Mouse (Mus musculus) embryo, embryonic 10.5 days (tissue): ENCODE data around the gene Olfr1367.

Experiments
- DNase-seq: peaks from one replicate; pipeline ENCODE4 v3.0.0-alpha.2; 2015; ENCODE audit warnings: low spot score

The Olfr1367 gene

GRCm38 (mm10) chr13:21346610-21347009 is at the start of gene Olfr1367:
Gene Olfr1367 (plus strand): TSS chr13:21346910.
- DNase-seq: no peak

DNA sequence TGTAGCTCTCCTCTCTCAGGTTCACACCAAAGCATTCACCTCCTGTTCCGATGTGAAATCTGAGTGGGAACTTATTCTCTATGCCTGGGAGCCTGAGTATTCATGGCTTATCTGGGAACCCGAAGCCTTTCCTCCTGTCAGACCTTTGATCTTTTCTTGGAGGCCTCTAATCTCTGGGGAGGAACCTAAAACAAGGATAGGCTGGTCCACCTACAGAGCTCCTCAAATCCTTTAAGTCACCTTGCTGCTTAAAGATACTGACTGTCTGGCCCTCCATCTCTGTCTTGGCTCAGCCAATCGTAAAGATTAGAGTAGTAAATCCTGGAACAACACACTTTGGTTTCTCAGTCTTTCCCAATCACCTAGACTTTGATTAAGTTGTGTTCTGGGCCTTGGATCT is 48.2 kb upstream of the Olfr1367 start:
- DNase-seq: no peak

GRCm38 (mm10) chr13:21304483-21305066 is 42.1 kb upstream of the Olfr1367 start:
- peak; percentile 46 for DNase-seq

GRCm38 (mm10) chr13:21309788-21310187 is 36.9 kb upstream of the Olfr1367 start:
- DNase-seq: no peak

GRCm38 (mm10) chr13:21311926-21312325 is 34.8 kb upstream of the Olfr1367 start, which contains the start of gene Gpx6:
Gene Gpx6 (plus strand): TSS chr13:21312125.
- no peak for DNase-seq

DNA sequence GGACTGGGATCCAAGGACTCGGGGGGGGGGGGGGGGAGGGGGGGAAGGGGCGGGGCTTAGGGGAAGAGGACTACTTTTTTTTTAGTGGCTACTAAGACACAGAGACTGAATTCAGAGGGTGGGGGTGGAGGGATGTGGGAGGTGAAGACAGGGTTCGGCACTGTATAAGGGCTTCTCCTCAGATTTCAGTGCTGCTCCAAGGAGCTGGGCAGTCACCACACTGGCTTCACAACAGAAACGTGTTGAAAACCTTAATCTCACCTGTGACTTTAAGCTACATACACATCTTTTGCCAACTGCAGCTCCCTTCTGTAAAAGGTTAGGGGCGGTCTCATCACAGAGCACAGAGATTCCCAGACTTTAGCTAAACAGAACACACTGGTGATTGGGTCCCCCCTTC is 33.9 kb upstream of the Olfr1367 start:
- no peak for DNase-seq

- no peak for DNase-seq
Measured at GRCm38 (mm10) chr13:21313903-21314302, 32.8 kb upstream of the Olfr1367 start.

GRCm38 (mm10) chr13:21320262-21320661 is 26.4 kb upstream of the Olfr1367 start:
- no peak for DNase-seq

- peak; percentile 68 for DNase-seq
Measured at GRCm38 (mm10) chr13:21321890-21322494, 24.7 kb upstream of the Olfr1367 start.

- DNase-seq: peak; percentile 91
Measured at GRCm38 (mm10) chr13:21322509-21323375, 24.0 kb upstream of the Olfr1367 start.

DNA sequence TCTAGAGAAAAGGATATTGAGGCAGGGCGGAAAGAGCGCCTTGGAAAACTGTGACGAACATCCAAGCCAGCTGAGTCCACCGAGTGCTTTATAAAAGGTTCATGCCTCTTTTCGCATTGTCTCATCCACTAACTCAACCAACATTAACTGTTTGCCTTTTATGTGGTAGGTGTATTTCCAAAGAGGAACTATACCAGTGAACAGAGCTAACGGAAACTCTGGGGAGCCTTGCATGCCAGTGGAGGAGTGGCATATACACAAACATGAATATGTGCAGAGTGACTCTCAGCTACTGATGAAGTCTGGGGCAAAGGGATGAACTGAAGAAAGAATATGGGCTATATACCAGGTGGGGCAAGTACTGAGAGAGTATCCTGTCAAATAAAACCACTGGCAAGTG is 23.3 kb upstream of the Olfr1367 start:
- DNase-seq: no peak

GRCm38 (mm10) chr13:21326191-21326590 is 20.5 kb upstream of the Olfr1367 start:
- peak; percentile 88 for DNase-seq

DNA sequence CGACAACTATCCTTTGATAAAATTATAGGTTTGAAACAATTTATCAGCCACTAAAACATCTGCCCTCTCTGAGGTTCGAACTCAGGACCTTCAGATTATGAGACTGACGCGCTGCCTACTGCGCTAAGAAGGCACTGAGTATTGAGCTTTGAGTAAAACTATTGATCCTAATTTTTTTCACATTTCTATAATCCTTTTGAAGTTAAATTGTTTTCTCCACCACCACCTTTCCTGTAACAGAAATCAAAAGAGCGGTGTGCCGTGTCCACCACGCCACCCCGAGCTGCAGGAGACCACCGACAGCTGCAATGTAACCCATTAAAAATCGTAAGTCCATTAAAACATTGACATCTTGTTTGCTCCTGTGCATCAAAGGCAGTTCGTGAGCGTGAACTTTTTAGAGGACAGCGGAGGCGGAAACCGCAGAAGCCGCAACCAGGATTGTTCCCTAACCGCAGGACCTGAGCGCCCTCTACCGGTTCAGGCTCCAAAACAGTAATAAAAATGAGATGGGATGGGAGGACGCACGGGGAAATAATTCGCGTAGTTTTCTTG is 20.0 kb upstream of the Olfr1367 start:
- peak; percentile 95 for DNase-seq

DNA sequence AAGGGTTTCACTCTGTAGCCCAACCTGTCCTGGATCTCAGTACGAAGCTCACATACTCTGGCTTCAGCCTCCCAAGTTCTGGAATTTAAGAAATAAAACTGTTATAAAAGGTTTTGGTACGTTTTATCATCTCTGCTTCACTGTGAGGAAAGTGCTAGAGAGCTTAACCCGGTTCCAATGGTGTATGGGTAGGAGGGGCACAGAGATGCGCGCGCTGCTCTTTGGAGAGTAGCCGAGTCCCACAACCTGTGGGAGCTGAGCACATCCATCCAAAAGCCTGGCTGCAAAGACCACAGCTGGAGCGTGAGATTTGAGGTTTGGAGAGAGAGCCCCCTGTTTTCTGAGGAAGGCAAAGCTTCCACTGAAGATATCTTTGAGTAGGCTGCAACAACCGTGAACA is 19.3 kb upstream of the Olfr1367 start:
- peak; percentile 73 for DNase-seq

DNA sequence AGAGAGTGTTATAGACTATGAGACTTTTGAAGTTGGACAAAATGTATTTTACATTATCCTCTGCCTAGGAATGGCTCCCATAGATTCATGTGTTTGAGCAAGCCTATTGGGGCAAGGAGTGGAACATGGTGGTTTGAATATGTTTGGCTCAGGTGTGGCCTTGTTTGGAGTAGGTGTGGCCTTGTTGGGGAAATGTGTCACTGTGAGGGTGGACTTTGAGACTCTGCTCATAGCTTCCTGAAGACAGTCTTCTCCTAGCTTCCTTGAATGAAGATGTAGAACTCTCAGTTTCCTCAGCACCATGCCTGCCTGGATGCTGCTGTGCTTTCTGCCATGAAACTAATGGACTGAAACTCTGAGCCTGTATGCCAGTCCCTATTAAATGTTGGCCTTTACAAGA is 3.9 kb downstream of the Olfr1367 start:
- no peak for DNase-seq

DNA sequence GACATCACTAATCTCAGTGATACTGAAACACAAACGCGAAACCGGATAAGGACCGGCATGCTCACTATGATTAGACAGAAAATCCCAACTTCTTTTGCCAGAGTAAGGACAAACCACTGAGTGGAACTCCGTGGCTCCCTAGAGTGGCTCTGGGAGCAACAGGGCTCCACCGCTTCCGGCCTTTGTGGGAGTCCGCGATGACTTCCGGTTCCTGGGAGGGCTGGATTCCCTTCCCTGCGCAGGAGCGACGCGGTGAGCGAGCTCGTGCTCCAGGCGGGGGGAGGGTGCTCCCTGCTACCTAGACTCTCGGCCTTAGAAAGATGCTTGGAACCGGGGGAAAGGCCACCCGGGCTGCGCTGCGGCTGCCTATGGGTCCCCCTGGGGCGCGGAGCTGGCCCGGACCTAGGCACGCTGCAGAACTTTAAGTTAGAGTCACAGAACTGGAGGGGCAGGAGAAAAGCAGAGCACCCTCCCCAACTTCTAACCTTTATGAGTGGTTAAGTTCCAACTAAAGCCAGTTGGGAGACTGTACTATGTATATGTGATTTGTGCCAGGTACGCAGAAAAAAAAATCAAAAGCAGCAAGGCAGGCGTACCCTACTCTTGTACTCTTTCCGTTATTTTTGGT is 16.0 kb downstream of the Olfr1367 start, which contains the start of gene Zscan12:
Zscan12 (plus strand) TSS at position 200 of the 628 bp plus-strand sequence.
- DNase-seq: peak; percentile 98

GRCm38 (mm10) chr13:21363719-21364118 is 17.0 kb downstream of the Olfr1367 start:
- peak; percentile 9 for DNase-seq

DNA sequence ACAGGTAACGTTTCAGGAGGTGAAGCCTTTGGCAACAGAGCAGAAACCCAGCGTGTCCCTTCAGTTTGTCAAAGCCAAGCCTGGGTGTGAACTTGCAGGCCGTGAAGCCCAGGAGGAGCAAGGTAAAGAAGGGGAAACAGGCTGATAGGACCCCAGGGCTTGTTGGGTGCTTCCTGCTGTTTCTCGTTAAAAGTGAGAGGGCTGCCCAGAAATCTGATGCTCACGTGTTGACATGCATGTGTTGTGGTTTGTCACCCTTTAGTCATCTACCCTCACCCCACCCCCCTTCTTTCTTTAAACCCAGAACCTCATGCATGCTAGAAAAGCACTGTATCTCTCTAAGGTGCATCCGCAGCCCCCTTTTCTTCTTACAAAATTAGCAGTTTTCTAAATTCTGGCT is 19.9 kb downstream of the Olfr1367 start:
- DNase-seq: no peak

DNA sequence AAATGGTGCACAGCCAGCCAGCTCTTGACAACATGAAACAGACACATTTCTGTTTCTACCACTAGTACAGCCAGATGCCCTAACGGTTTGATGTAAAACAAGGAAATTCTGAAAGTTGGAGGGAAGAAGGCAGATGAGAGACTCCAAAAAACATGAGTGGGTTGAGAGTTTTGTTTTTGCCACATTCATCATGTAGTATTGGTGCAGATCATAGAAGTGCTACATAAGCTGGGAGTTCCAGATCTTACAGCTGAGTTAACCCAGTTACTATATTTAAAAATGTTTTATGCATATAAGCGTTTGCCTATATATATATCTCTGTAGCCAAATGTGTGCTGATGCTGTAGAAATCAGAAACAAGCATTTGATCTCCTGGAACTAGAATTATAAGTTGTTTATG is 26.0 kb downstream of the Olfr1367 start:
- DNase-seq: no peak

GRCm38 (mm10) chr13:21377773-21378172 is 31.1 kb downstream of the Olfr1367 start:
- no peak for DNase-seq

GRCm38 (mm10) chr13:21395211-21395610 is 48.5 kb downstream of the Olfr1367 start:
- DNase-seq: no peak

DNA sequence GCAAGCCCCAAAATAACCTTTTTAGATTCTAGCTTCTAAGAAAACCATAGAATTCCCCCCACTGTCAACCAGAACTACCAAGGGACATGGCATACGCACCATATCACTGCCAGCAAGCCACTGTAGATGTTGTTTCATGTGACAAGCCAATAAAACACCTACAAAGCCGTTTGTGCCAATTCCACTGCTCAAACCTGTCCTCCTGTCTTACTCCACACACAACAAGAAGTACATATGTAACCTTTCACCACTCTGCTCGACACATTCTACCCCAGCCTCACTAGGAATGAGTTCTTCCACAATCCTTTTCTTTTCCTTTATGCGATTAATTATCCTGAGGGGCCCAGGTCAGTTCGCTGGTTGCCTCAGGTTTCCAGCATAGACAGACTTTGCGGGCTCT is 48.9 kb downstream of the Olfr1367 start:
- no peak for DNase-seq
